ENCODE assay signal across 8 mouse cellular contexts in the genomic region with DNA sequence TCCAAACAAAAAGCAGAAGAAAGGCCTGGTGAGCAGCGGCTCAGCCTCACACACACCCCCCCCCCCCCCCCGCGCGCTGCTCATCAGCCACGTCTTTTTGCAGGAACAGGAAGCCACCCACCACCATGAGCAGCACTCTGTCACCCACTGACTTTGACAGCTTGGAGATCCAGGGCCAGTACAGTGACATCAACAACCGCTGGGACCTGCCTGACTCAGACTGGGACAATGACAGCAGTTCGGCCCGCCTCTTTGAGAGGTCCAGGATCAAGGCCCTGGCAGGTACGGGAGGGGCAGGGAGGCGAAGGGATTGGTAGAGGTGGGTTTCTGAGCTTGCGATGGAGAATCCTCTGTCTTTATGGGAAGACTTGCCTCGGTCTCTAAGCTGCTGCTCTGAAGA. TPM values are rescaled to one million over a fixed set of nuclear protein-coding genes. Genes with fewer than 3 reads are reported as not detected.
A peak's percentile ranks its signal among the peaks of the same experiment; 100 is the strongest.
DNase-seq lines count a peak whose midpoint lies in the region; ATAC-seq lines count a peak whose summit lies in the region.
"Had no signal": no experiment of that assay in that cellular context is flagged by ENCODE, and none has a peak within 500 bp of the region (broad histone marks: within the 10 kb centered on the region; RNA-seq: fewer than 3 reads in every experiment).

No protein-coding gene starts in this region.

- peaks cover 37% of the 10 kb centered on the region for H3K4me1 ChIP-seq in kidney, embryonic 15.5 days

- ATAC-seq in kidney, embryonic 15.5 days (replicated peaks; ENCODE audit: low FRiP score), result no peak; the same call in 1 of the 2 replicates

- peak overlapping the region; percentile 18 for H3K27ac ChIP-seq in kidney, embryonic 15.5 days
- H3K27ac ChIP-seq: embryonic facial prominence, embryonic 13.5 days had no signal

- H3K9ac ChIP-seq in kidney, embryonic 15.5 days, result no peak overlapping the region
- H3K9ac ChIP-seq: embryonic facial prominence, embryonic 13.5 days had no signal

- DNase-seq in kidney, postnatal 14 days, result no peak
- peak; percentile 32 for DNase-seq in urinary bladder, postnatal 14 days (ENCODE audit: low spot score)
- no peak for DNase-seq in urinary bladder, postnatal 10 days (ENCODE audit: low spot score)
- DNase-seq in induced T-regulatory cell, adult 2 months (ENCODE audit: low read depth), result peak; percentile 31
- DNase-seq in gastrocnemius, postnatal 36 days, result no peak
- DNase-seq in adrenal gland, postnatal 10 days, result no peak

- no peaks in the 10 kb centered on the region for H3K36me3 ChIP-seq in kidney, embryonic 15.5 days
- H3K36me3 ChIP-seq: embryonic facial prominence, embryonic 13.5 days had no signal

- H3K4me2 ChIP-seq in kidney, embryonic 15.5 days, result peak overlapping the region; percentile 48
- H3K4me2 ChIP-seq: embryonic facial prominence, embryonic 13.5 days had no signal

- intact Hi-C loops in gastrocnemius, postnatal 36 days (cut with DNase I), result loop anchor here (5.0 kb wide), 2 partner anchors 41 to 61 kb away; no protein-coding TSS in a partner anchor

- peaks cover 18% of the 10 kb centered on the region for H3K27me3 ChIP-seq in kidney, embryonic 15.5 days

- WGBS in kidney, embryonic 15.5 days, result 28% methylated on average over 10 of the region's 12 CpGs

- H3K9me3 ChIP-seq in kidney, embryonic 15.5 days (replicated peaks), result no peaks in the 10 kb centered on the region
- H3K9me3 ChIP-seq: embryonic facial prominence, embryonic 13.5 days had no signal

- 0 out of 2 replicates have a peak overlapping the region, but pooled peaks have one; percentile 5 for H3K4me3 ChIP-seq in kidney, embryonic 15.5 days (replicated peaks)
- H3K4me3 ChIP-seq: embryonic facial prominence, embryonic 13.5 days had no signal

RNA-seq across cellular contexts. Expression of a gene that starts 7.7 kb away (rescaled TPM):
- 2.7 and 2.9 TPM in 2 replicates for polyA plus RNA-seq in kidney, embryonic 15.5 days (2015; fragmentation: Nextera tagmentation; extraction: Ambion mirVana)
- total RNA-seq in gastrocnemius, postnatal 36 days (2021), result under 1 TPM in 1 of 2 experiments, not detected in 1; 0.05 TPM
- total RNA-seq in adrenal gland, postnatal 10 days (2021), result 1 to 10 TPM; 4.7 to 7.3 TPM

RNA-seq across cellular contexts. Expression of a gene that starts 20.2 kb away (rescaled TPM):
- 2.0 and 3.4 TPM in 2 replicates for polyA plus RNA-seq in kidney, embryonic 15.5 days (2015; fragmentation: Nextera tagmentation; extraction: Ambion mirVana)
- under 1 TPM in 1 of 2 experiments, not detected in 1; 0.47 TPM for total RNA-seq in gastrocnemius, postnatal 36 days (2021)
- under 1 TPM in 1 of 2 experiments, not detected in 1; 0.97 TPM for total RNA-seq in adrenal gland, postnatal 10 days (2021)

RNA-seq across cellular contexts. Expression of a gene that starts 37.6 kb away (rescaled TPM):
- polyA plus RNA-seq in kidney, embryonic 15.5 days (2015; fragmentation: Nextera tagmentation; extraction: Ambion mirVana), result 75.2 and 75.5 TPM in 2 replicates
- total RNA-seq in gastrocnemius, postnatal 36 days (2021), result 1 to 10 TPM; 1.6 to 1.8 TPM
- total RNA-seq in adrenal gland, postnatal 10 days (2021), result 10 to 100 TPM; 11.2 to 13.1 TPM

Comparison
In these comparisons a context has a peak if more than half of its experiments do, and no peak if none do; other contexts are left out.
1. DNase-seq: peak in urinary bladder, postnatal 14 days (single experiment) and induced T-regulatory cell, adult 2 months (single experiment); none in kidney, postnatal 14 days (single experiment), urinary bladder, postnatal 10 days (single experiment), gastrocnemius, postnatal 36 days (0 of 2) and adrenal gland, postnatal 10 days (single experiment).
2. RNA of a gene that starts 7.7 kb away (total RNA-seq): 4.7 to 7.3 TPM in adrenal gland, postnatal 10 days; 0.05 TPM in gastrocnemius, postnatal 36 days; every median in the first group is over 4 times any median in the second.
3. RNA of a gene that starts 37.6 kb away (total RNA-seq): 11.2 to 13.1 TPM in adrenal gland, postnatal 10 days; 1.6 to 1.8 TPM in gastrocnemius, postnatal 36 days; every median in the first group is over 4 times any median in the second.